Mouse (Mus musculus): ENCODE data around the gene Atg9a.
"Not testable (repeated sequence)": the region's sequence is repeated elsewhere in the genome, so short reads cannot be mapped to it uniquely, and the experiment has no call there.

Gene Atg9a

GRCm38 (mm10) chr1:75191622-75192402, at the start of gene Atg9a, which contains the start of gene Ankzf1:
Atg9a (minus strand) TSS chr1:75192196.
Ankzf1 (plus strand) TSS chr1:75192151.
- DNase-seq (ENCODE audit: low spot score in 2 of 2), result peak; percentile 82 to 92

GRCm38 (mm10) chr1:75239591-75239990, 47.6 kb upstream of the Atg9a start:
- DNase-seq (ENCODE audit: low spot score in 2 of 2), result peak in 1 of 2 experiments; percentile 17

DNA sequence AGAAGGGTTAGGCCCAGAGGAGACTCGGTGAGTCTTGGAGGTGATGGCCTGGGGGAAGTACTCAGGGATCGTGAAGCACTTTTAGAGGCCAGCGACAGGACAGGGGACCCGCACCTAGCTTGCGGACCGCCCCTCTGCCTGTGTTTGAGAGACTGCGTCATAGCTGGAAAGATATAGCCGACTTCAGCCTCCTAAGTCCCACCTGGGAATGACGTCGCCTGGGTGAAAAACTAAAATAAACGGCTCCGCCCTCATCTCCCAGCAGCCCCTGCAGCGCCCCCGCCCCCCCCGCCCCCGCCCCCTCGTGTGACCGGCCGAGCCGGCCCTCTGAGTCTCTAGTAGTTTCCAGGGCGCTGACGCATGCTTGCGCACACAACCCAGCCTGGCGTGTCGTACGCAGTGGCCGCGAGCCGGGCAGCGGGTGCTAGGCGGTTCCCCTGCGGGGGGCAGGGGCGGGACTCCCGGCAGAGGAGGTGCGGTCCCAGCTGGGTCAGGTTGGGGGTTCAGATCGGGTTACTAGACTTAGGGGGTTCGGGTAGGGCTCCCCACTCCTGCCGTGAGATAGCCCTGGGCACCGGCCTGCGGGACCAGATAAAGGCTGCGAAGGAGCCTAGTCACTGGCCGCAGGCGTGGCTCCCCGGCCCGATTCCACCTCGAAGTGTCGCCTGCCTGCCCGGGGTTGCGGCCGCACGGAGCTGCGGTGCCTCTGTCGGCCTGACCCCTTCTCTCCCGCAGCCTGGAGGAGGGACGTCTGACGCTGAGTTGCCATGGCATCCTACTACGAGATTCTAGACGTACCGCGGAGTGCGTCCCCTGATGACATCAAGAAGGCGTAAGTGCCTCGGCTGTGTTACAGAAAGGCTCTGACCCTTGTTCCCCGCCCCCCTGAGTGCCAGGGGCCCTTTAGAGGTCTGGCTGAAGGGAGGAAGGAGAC, 44.4 kb upstream of the Atg9a start, which contains the start of gene Dnajb2:
TSS of gene Dnajb2 (plus strand) at position 290 of the 934 bp plus-strand sequence.
- peak; percentile 59 to 64 for DNase-seq (ENCODE audit: low spot score in 2 of 2)

DNA sequence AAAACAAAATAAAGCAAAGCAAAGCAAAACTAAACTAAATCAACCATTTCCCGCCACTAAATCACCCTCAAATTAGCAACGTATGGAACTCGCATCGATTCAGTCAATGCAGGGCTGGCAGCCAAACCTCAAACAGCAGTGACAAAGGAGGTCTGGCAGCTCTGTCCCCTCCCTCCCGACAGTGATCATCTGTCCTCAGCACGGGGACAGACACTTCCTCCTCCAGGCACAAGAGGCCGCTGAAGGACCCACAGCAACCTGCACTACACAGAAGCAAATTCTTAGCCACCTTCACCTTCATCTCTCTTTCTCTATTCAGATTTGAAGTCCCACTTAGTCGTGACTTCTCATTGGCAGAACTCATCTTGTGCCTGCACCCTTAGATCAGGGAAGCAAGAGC, 42.6 kb upstream of the Atg9a start:
- DNase-seq (ENCODE audit: low spot score in 2 of 2), result peak in 1 of 2 experiments; percentile 49

- DNase-seq (ENCODE audit: low spot score in 2 of 2), result not testable (repeated sequence)
Observed at GRCm38 (mm10) chr1:75232489-75232888, 40.5 kb upstream of the Atg9a start.

DNA sequence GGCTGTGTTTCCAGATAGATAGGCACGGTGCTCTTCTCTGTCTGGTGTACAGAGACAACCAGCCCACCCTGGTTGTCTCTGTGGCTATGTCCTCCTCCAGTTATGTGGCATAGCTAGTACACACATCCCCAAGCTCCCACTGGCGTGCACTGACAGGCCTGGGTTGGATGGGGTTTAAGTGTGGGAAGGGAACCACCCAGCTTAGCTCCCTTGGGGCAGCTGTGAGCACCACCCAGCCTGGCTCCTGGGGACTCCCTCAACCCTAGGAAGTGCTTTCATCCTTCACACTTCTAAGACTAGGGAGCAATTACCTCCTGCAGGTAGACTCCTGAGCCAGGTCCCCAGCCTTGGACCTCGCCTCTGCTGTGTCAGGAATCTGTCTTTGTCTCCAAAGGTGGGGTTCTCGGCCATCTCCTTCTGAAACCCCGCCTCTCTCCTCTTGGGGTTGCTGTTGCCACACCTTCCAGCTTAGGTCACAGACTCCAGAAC, 39.7 kb upstream of the Atg9a start, which contains the start of gene A630095N17Rik:
TSS of gene A630095N17Rik (minus strand) at position 439 of the 489 bp plus-strand sequence.
- DNase-seq (ENCODE audit: low spot score in 2 of 2), result no peak

GRCm38 (mm10) chr1:75231224-75231623, 39.2 kb upstream of the Atg9a start:
- no peak for DNase-seq (ENCODE audit: low spot score in 2 of 2)

- no peak for DNase-seq (ENCODE audit: low spot score in 2 of 2)
Observed at GRCm38 (mm10) chr1:75230335-75230994, 38.5 kb upstream of the Atg9a start.

GRCm38 (mm10) chr1:75229158-75229557, 37.2 kb upstream of the Atg9a start:
- DNase-seq (ENCODE audit: low spot score in 2 of 2), result no peak

- no peak for DNase-seq (ENCODE audit: low spot score in 2 of 2)
Observed at GRCm38 (mm10) chr1:75227653-75228052, 35.7 kb upstream of the Atg9a start.

GRCm38 (mm10) chr1:75226138-75226537, 34.1 kb upstream of the Atg9a start:
- DNase-seq (ENCODE audit: low spot score in 2 of 2), result no peak

DNA sequence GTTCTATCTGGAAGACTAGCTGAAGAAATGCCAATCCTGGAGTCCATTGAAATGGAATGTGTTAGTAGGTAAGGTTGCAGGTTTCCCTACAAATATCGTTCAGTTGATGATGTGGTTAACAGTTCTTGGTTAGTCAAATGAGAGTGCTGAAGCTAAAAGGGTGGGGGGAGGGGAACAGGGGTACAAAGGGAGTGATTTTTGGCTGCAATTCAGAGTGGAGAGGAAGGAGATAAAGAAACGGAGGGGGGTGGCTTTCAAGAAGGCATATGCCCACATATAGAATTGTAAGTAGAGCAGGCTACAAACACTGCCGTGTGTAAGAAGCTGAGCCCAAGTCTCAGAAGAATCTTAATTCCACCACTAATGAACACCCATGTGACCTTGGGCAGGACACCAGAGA, 33.5 kb upstream of the Atg9a start:
- no peak for DNase-seq (ENCODE audit: low spot score in 2 of 2)

DNA sequence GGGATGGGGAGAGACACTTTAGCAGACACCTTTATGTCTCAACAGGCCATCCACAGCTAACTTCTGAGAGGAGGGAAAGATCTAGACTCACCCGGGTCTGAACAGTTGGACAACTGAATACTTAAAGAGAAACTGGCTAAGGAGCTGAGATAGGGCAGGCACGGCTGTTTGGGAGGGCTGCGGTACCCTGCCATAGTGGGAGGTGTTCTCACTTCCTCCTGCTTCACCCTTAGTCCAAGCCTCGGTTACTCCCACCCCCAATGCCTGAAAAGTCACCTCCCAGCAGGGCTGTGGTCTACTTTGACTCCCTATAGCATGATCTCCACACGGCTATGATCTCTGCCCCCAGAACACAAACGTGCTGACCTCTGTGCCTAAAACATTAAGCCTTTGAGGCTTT, 31.5 kb upstream of the Atg9a start:
- no peak for DNase-seq (ENCODE audit: low spot score in 2 of 2)

GRCm38 (mm10) chr1:75222926-75223325, 30.9 kb upstream of the Atg9a start:
- no peak for DNase-seq (ENCODE audit: low spot score in 2 of 2)

GRCm38 (mm10) chr1:75221538-75221937, 29.5 kb upstream of the Atg9a start:
- DNase-seq (ENCODE audit: low spot score in 2 of 2), result no peak

DNA sequence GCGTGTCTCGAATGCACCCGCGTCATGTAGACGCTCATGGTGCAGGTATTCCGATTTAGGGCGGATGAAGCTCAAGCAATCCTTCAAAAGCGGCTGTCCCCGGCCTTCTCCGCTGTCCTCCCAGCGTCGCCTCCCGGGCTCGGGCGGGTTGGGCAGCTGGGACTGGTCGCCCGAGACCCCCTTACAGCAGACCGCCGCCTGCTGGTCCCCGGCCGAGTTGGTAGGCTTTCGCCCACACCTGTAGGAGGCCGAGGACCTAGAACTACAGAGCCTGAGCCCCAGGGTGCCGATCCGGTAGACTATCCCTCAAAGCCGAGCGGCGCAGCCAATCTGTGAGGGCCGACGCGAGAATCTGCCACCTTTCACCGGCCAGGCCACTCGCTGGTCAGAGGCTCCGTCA, 27.5 kb upstream of the Atg9a start, which contains the start of gene Tuba4a:
TSS of gene Tuba4a (minus strand) at position 335 of the 400 bp plus-strand sequence.
- DNase-seq (ENCODE audit: low spot score in 2 of 2), result no peak

DNA sequence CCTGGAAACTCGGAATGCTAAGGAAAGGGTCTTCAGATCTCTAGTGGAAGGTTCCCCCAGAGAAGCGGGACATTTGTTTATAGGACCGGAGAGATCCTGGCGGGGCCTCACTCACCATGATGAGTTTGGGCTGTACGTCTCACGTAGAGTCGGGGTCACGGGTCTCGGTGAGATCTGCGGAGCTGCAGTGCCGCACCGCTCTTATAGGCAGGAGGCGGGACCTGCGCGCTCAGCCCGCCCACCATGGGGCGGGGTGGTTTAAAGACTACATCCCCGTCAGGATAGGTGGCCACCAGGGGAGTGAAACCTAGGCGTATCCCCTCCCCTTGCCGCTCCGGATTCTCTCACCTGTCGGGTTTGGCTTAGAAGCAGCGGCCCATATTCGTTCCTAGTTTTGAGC, 27.1 kb upstream of the Atg9a start:
- peak; percentile 85 to 87 for DNase-seq (ENCODE audit: low spot score in 2 of 2)

- DNase-seq (ENCODE audit: low spot score in 2 of 2), result no peak
Observed at GRCm38 (mm10) chr1:75218227-75219001, 26.4 kb upstream of the Atg9a start.

GRCm38 (mm10) chr1:75217893-75218226, 25.9 kb upstream of the Atg9a start:
- no peak for DNase-seq (ENCODE audit: low spot score in 2 of 2)

- no peak for DNase-seq (ENCODE audit: low spot score in 2 of 2)
Observed at GRCm38 (mm10) chr1:75216797-75217585, 25.0 kb upstream of the Atg9a start.
